Mouse (Mus musculus): ENCODE measurements around the gene Fbxo31.
"Not testable (repeated sequence)": the region's sequence is repeated elsewhere in the genome, so short reads cannot be mapped to it uniquely, and the experiment has no call there.

Fbxo31 gene

DNA sequence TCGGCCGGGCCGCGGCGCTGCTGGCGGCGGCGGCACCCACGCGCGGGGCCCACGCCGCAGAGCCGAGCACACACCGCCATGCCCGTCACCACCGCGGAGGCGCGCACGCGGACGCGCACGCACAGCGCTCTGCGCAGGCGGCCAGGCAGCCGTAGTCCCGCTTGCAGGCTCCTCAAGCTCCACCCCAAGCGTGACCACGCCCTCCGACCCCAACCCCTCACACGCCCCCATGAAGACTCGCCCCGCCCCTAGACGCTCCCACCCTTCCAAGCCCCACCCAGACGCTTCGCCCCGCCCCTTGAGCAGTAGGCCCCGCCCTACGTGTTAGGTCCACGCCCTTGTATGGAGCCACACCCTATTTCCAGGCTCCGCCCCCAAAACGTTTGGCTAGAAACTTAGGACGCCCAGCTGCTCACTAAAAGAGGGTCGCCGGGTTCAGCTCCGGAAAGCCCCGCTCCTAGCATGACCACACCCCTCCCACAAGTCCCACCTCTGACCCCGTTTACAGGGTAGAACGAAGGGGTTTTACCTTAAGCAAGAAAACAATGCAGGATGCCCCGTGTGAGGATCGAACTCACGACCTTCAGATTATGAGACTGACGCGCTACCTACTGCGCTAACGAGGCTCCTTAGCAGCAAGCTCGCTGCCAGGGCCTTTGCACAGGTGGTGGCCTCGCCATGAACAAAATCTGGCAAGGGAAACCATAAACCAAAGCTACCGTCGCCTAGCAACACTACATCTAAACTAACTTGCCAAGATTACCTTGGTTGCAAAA is at the start of gene Fbxo31:
TSS of gene Fbxo31 (minus strand) at position 131 of the 776 bp plus-strand sequence.
- DNase-seq: peak; percentile 93

- DNase-seq: no peak
Measured at GRCm38 (mm10) chr8:121623043-121623442, 44.4 kb upstream of the Fbxo31 start.

GRCm38 (mm10) chr8:121621879-121622278 is 43.3 kb upstream of the Fbxo31 start:
- no peak for DNase-seq

- peak; percentile 53 for DNase-seq
Measured at GRCm38 (mm10) chr8:121620801-121621516, 42.4 kb upstream of the Fbxo31 start.

DNA sequence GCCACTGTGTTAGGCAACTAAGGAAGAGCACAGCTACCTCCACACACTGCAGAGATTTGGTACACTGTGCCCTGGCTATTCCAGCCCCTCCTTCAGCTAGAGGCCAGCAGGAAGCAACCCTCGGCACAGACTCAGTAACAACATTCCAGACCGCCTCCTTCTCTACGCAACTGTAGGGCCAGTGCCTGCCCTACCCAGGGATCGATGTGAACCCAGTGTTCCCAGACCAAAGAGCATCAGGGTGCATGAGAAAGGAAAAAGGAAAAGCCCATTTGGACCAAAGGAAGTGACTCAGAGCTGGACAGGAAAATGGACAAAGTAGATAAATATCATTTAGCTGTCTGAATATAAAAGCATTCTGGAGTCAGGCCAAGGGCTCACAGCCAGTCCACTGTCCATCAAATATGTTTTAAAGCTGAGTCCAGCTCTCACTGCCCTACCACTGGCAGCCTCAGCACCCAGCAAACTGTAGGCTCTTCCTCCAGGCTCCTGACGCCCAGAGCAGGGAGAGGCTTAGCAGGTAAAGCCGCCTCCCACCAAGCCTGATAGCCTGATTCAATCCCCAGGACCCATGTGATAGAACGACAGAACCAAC is 40.9 kb upstream of the Fbxo31 start:
- no peak for DNase-seq

- no peak for DNase-seq
Measured at GRCm38 (mm10) chr8:121613419-121613818, 34.8 kb upstream of the Fbxo31 start.

GRCm38 (mm10) chr8:121609916-121610315 is 31.3 kb upstream of the Fbxo31 start:
- no peak for DNase-seq

DNA sequence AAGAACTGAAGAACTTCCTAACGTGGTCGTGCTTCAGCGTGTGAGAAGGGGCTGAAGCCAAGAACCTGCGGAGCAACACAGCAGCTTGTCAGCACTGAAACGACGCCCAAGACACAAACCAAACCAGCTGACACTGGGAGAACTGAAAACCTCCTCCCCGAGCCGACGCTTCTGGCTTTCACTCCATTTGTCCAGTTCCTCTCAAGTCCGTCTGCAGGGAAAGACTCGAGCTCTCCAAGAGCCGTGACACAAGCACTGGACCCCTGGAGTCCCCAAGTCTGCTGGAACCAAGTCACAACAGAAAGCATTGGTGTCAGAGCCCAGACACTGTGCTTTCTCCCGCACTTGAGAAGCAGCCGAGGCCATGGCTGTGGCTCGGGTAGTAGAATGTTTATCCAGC is 30.6 kb upstream of the Fbxo31 start:
- no peak for DNase-seq

DNA sequence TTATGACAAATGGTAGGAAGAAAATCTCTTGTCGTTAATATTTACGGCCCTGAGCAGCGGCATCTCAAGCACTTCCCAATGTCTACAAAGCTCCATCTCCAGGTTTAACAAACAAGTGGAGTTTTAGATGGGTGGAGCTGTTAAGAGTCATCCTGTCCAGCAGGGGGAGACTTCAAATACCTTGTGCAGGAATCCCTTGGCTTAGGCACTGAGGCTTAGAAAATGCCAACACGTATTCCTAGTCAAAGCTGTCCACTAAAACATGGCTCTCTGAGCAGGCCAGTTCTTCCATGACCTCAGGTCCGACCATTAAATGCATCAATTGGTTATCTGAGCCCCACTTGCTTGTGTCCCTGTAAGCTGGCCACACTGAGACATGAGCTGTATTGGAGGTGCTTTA is 29.1 kb upstream of the Fbxo31 start:
- no peak for DNase-seq

DNA sequence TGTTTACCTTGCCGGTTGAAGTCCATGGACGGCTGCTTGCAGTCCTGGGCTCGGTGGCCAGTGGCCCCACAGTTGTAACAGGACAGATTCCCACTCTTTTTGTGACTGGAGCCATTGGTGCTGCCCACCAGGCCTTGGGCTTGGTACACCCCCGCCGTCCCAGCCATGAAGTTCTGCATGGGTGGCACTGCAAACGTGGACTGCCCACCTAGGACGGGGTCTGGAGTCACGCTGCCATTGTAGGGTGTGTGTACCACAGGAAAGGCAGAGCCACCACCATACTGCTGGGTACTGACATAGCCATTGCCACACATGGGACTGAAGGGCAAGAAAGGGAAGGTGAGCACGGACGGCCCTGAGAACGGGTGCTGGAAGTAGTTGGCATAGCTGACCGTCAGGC is 25.2 kb upstream of the Fbxo31 start:
- no peak for DNase-seq

DNA sequence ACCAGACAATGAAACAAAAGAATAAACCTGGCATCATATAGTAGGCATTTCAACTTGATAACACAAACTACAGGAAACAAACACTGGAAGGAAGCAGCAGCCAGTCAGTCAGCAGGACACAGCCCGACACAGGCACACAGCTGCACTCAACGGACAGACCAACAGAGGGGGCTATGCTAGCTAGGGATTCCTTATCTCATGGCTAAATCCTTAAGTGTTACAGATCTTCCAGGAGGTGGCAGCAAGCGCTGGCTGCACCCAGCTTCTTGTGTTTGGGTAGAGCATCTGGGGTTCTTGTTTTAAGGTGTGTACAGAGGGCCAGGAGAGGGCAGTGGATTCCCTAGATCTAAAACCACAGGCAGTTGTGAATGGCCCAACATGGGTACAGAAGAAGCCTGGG is 24.3 kb upstream of the Fbxo31 start:
- DNase-seq: peak; percentile 76

- DNase-seq: no peak
Measured at GRCm38 (mm10) chr8:121602411-121602810, 23.8 kb upstream of the Fbxo31 start.

DNA sequence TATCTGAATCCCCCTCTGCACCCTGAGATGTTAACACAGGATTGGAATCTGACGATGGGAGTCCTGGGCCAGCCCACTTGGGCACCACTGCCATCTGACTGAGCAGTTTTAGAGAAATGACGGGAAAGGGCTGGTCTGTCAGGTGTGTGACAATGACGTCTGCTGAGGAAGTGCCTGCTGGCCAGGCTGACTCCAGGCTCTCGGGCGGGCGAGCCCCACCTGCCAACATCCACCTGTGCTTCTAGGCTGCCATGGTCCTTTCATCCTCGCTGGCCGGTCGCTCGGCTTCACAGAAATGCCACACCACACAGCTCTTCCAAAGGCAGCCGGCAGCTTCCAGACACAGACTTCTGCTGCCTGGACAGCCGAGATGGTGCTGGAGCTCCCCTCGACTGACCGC is 21.2 kb upstream of the Fbxo31 start:
- DNase-seq: no peak

DNA sequence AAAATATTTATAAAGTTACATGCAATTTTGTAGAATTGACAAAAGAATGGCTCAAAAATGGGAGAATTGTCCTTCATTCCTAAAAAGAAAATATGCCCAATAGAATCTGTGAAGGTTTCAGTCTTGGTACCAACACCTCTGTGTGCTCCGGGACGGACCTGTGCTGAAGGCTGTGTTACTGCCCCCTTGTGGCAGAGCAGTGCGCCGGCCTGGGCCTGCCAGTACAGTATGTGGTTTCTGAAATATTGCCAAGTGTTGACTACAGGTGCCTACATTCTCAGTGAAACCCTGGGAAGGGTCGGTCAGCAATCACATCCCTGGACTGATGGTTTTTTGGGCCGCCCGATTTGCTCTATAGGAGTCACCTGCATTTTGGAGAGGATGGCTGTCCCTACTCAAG is 20.3 kb upstream of the Fbxo31 start:
- DNase-seq: peak; percentile 75

- no peak for DNase-seq
Measured at GRCm38 (mm10) chr8:121598190-121598589, 19.6 kb upstream of the Fbxo31 start.

DNA sequence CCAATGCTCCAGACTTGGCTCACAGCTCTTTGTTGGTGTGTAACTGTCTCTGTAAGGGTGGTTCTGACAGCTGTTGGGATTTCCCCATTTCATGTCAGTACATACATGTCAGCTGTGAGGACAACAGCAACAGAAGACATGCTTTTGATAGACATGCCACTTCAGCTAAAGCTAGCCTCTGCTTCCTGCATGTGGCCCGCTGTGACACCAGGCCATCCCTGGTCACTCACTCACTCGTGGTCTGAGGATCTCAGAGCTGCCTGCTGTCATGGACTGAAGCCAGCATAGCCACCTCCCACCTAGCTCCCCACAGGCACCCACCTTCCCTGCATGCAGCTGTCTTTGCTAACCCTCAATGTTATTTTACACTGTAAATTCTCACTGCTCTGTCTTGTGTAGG is 18.9 kb upstream of the Fbxo31 start:
- DNase-seq: not testable (repeated sequence)

DNA sequence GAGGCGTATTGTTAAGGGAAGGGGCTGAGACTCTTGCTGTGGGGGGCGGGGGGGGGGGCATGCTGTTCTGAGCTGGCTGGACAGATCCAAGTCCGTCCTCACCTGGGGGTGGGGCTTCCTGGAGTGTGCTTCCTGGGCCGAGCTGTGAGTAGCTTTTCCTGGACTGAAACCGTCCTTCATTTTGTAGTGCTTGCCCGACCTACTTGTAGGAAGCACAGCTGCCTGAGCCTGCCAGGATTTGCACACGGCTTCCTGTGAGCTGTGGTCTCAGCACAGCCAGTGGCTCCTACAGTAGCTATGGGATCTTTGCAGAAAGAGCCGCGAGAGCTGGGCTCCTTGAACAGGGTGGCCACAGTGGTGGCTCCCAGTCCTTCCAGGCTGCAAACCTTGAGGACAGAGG is 15.4 kb upstream of the Fbxo31 start:
- no peak for DNase-seq

GRCm38 (mm10) chr8:121593293-121593692 is 14.7 kb upstream of the Fbxo31 start:
- DNase-seq: no peak

DNA sequence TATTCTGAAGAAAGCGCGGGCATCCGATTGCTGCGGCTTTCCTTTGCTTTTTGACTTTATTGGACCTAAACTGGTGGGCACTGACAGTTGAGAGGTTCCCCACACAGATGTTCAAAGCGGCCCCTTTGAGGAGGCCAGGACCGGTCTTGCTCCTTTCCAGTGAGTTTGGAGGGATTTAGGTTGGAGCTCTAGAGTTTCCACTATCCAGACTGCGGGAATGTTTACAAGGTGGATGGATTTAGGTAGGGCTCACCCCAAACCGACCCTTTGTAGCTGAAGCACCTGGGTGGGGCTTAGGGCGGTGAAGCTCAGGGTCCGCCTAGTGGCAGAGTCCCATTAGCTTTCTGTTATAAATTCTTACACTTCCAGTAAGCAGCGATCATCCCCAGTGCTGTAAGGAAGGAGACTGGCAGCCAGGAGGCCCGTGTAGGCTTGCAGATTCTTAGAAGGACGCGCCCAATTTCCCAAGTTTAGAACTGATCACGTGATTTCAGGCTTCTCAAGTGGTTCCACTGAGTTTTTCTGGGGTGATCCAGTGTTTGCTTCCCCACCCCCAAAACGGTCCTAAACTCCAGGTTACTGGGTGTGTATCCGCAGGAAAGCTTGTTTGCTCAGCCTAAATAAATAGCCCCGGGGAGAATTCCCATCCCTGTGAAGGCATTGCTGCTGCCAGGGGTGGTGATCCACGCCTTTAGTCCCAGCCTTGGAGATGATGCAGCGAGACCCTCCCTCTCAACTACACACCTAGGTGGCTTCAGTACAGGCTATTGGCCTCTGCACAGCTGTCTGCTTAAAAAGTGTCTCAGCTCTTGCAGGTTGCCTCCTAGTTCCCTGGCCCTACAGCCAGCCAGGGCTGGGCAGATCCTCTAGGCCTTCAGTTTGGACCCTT is 12.8 kb upstream of the Fbxo31 start:
- no peak for DNase-seq

DNA sequence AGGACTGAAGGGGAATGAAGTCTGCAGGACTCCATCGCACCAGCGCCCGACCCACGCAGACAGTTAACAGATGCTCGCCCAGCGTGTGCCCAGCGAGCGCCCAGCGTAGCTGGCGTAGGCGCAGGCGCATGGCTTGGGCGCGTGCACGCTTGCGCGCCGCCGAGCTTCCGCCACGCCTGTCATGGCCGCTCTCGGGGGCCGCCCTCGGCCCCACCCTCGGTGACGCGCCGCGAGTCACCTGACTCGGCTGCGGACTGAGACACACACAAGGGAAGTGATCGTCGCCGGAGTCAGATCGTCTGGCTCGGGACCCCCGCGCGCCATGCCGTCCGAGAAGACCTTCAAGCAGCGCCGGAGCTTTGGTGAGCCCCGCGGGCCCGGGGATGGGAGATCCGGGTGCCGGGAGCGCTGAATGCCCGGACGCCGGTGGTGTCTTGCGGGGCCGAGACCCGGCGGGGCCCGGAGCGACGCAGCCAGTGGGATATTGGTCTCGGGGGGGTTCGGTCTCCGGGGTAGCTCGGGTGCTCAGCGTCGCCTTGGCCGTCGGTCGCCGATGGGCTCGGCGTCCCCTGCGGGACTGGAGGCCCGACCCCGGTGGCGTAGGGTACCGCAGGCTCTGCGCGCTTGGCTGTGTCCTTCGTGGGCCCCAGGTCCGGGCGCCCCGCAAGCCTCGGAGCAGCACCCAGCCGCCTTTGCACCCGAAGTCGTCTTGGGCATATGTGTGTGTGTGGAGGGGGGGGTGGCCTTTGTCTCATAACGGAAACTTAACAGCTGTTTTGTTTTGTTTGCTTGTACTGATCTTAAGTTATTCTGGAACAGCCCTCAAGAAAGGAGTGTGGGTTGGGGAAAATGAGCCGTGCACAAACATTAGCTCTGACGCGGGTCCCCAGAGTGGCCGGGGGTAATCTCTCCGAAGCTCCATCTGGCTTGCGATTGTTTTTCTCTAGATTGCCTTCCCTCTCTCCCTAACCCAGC is 11.9 kb upstream of the Fbxo31 start, which contains the start of gene Map1lc3b:
TSS of gene Map1lc3b (plus strand) at position 159 of the 975 bp plus-strand sequence.
- peak; percentile 96 for DNase-seq

DNA sequence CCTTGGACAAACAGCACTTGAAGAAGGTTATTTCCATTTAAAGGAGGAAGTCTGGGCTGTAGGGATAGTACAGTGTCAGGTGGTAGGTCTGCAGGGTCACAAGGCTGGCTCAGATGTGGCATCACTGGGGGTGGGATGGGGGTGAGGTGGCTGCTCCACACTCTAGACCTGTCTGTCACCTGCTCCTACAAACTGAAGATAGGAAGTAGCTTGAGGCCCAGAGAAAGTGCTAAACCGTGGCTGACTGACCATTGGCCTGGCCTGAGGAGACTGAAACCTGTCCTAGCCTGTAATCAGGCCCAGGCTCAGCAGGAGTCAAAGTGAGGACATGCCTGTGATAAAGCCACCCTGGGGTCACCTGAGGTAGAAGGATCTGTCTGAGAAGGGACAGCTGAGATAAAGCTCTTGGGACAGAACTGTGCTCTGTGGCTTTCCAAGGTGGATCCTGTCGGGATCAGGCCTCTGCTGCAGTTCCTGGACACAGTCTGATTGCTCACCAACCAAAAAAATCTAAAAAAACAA is 10.7 kb upstream of the Fbxo31 start:
- no peak for DNase-seq

Measured in right cerebral cortex, postnatal 14 days (tissue).